Mouse (Mus musculus): ENCODE results near the gene Mecom. TPM values are rescaled to one million over a fixed set of nuclear protein-coding genes. Genes with fewer than 3 reads are reported as not detected.

Mecom gene
- polyA plus RNA-seq, 1 experiment from 2014 or later: 89.3 TPM

DNA sequence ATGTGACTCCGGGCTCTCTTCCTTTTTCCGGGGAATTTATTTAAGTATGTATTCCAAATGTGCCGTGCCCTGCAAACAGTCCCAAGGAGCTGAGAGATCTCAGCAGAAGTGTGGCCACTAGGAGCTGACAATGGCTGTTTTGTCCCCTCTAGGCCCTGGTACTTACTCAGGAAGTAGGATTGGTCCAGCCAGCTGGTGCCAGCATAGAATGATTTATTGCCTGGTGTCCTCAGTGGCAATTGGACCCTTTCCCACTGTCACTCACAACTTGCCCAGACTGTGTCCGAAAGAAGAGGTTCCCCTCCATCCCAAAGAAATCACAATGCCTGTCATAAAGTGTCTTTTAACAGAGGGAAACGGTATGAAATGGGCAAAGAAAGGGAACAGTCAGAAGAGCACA, 340.4 kb downstream of the Mecom start:
- Histone ChIP-seq H3K4me1 (ENCODE audit: control insufficient read depth, insufficient read depth, low read length) (no peaks in the 10 kb centered on the region; the same call in 1 of the 2 replicates), H3K27ac (ENCODE audit: low read depth, low read length) (no peak overlapping the region), H3K9ac (ENCODE audit: low read depth, low read length) (no peak overlapping the region), H3K4me3 (ENCODE audit: low read length) (no peak overlapping the region), H3K4me2 (replicated peaks; ENCODE audit: low read depth, low read length) (no peak overlapping the region), H3K36me3 (ENCODE audit: control insufficient read depth, insufficient read depth, low read length) (no peaks in the 10 kb centered on the region), H3K9me3 (ENCODE audit: control insufficient read depth, low read length) (no peaks in the 10 kb centered on the region), H3K27me3 (ENCODE audit: control insufficient read depth, insufficient read depth, low read length) (no peaks in the 10 kb centered on the region)
- 42% methylated on average over 5 of the region's 5 CpGs for WGBS
- no peak for ATAC-seq (ENCODE audit: low FRiP score, low TSS enrichment)

DNA sequence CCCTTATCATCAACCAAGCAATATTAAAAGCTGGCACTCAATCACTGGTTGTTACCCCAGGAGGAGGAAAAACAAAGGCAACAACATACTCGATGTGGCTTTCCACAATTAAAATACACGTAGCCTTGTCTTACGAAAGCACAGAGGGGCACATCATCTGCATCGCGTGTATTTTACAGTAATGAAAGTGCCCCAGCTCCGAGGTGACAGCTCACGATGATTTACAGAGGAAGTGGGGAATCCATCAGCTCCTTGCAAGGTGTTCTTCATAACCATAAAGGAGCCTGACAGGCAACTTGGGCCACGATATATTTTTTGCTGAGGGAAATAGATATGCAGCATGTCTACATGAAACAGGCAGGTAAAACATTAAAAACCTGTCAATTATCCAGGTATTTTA, 341.7 kb downstream of the Mecom start:
- no peak overlapping the region for H3K4me2 ChIP-seq (replicated peaks; ENCODE audit: low read depth, low read length)
- no peak overlapping the region for H3K4me3 ChIP-seq (ENCODE audit: low read length)
- no peaks in the 10 kb centered on the region for H3K27me3 ChIP-seq (ENCODE audit: control insufficient read depth, insufficient read depth, low read length)
- WGBS: 55% methylated on average over 8 of the region's 8 CpGs
- no peak for ATAC-seq (ENCODE audit: low FRiP score, low TSS enrichment)
- no peak overlapping the region for H3K27ac ChIP-seq (ENCODE audit: low read depth, low read length)
- no peaks in the 10 kb centered on the region for H3K9me3 ChIP-seq (ENCODE audit: control insufficient read depth, low read length)
- H3K9ac ChIP-seq (ENCODE audit: low read depth, low read length): no peak overlapping the region
- H3K4me1 ChIP-seq (ENCODE audit: control insufficient read depth, insufficient read depth, low read length): no peaks in the 10 kb centered on the region; the same call in 1 of the 2 replicates
- H3K36me3 ChIP-seq (ENCODE audit: control insufficient read depth, insufficient read depth, low read length): no peaks in the 10 kb centered on the region

DNA sequence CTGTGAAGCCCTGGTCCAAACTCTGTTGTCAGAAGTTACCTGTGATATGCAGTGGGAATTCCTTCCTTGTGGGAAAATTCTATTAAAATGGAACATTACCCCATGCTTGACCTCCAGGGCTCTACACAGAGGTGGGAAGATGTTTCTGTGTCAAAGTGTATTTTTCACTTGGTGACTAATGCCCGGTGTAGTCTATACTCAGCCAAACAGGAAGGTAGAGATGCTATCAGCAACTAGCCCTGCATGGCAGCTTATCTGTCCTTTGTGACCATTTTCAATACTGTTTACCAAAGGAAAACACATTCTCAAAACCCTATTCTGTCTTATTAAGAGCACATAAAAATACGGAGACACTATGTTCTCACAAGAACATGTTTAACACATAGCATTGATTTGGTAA, 344.0 kb downstream of the Mecom start:
- no peaks in the 10 kb centered on the region for H3K9me3 ChIP-seq (ENCODE audit: control insufficient read depth, low read length)
- no peak overlapping the region for H3K27ac ChIP-seq (ENCODE audit: low read depth, low read length)
- no peaks in the 10 kb centered on the region for H3K36me3 ChIP-seq (ENCODE audit: control insufficient read depth, insufficient read depth, low read length)
- no peaks in the 10 kb centered on the region for H3K27me3 ChIP-seq (ENCODE audit: control insufficient read depth, insufficient read depth, low read length)
- WGBS: 71% methylated on average over 2 of the region's 2 CpGs
- no peak overlapping the region for H3K4me3 ChIP-seq (ENCODE audit: low read length)
- no peak overlapping the region for H3K4me2 ChIP-seq (replicated peaks; ENCODE audit: low read depth, low read length)
- no peak overlapping the region for H3K9ac ChIP-seq (ENCODE audit: low read depth, low read length)
- no peak for ATAC-seq (ENCODE audit: low FRiP score, low TSS enrichment)
- H3K4me1 ChIP-seq (ENCODE audit: control insufficient read depth, insufficient read depth, low read length): no peaks in the 10 kb centered on the region; the same call in 1 of the 2 replicates

DNA sequence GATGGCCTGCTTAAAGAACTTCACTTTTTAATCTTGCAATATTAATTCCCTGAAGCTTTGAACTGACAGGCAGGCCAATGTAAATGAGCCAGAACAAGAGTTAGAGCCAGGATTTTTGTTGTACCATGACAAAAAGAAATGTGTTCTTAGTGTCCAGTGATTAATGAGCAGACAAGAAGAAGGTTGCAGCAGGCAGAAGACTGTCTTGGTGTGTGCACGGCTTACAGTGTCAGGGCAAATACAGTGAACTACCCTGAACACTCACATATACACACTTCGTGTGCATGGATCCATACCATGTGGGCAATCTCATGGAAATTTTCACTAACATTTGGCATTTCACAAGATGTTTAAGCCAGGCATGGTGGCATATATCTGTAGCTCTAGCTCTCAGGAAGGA, 349.0 kb downstream of the Mecom start:
- Histone ChIP-seq H3K9me3 (ENCODE audit: control insufficient read depth, low read length) (no peaks in the 10 kb centered on the region), H3K27ac (ENCODE audit: low read depth, low read length) (no peak overlapping the region), H3K9ac (ENCODE audit: low read depth, low read length) (no peak overlapping the region), H3K36me3 (ENCODE audit: control insufficient read depth, insufficient read depth, low read length) (no peaks in the 10 kb centered on the region), H3K4me3 (ENCODE audit: low read length) (no peak overlapping the region), H3K4me1 (ENCODE audit: control insufficient read depth, insufficient read depth, low read length) (no peaks in the 10 kb centered on the region), H3K27me3 (ENCODE audit: control insufficient read depth, insufficient read depth, low read length) (no peaks in the 10 kb centered on the region), H3K4me2 (replicated peaks; ENCODE audit: low read depth, low read length) (no peak overlapping the region)
- ATAC-seq (ENCODE audit: low FRiP score, low TSS enrichment): no peak
- 59% methylated on average over 2 of the region's 2 CpGs for WGBS

DNA sequence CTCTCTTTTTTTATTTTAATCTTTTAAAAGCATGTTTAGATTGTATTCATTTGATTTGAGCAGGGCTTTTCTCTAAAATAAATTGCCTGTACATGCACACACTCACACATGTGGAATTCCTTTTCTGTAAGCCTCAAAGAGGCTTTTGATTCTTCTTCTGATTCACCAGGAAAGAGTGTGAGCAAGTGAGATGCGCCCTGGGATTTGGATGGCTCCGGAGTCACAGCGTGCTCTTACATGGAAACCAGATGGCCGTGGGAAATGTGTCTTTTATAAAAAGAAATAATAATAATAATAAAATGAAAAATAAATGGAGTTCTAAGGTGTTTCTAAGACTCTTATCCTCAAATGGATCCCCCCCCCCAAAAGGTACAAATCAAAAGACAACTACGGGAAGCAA, 349.6 kb downstream of the Mecom start:
- WGBS: 85% methylated on average over 5 of the region's 5 CpGs
- no peak overlapping the region for H3K4me2 ChIP-seq (replicated peaks; ENCODE audit: low read depth, low read length)

DNA sequence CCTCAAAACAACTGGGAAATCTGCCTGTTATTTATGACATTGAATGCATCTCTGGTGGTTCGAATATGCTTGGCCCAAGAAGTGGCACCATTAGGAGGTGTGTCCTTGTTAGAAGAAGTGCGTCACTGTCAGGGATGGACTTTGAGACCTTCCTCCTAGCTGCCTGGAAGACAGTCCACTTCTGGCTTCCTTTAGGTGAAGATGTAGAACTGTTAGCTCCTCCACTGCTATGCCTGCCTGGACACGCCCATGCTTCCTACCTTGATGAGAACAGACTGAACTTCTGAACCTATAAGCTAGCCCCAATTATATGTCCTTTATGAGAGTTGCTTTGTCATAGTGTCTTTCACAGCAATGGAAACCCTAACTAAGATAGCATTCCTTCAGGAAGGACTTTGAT, 352.6 kb downstream of the Mecom start:
- Histone ChIP-seq H3K4me3 (ENCODE audit: low read length) (no peak overlapping the region), H3K27ac (ENCODE audit: low read depth, low read length) (no peak overlapping the region), H3K36me3 (ENCODE audit: control insufficient read depth, insufficient read depth, low read length) (no peaks in the 10 kb centered on the region), H3K4me1 (ENCODE audit: control insufficient read depth, insufficient read depth, low read length) (no peaks in the 10 kb centered on the region), H3K9ac (ENCODE audit: low read depth, low read length) (no peak overlapping the region), H3K27me3 (ENCODE audit: control insufficient read depth, insufficient read depth, low read length) (no peaks in the 10 kb centered on the region), H3K4me2 (replicated peaks; ENCODE audit: low read depth, low read length) (no peak overlapping the region), H3K9me3 (ENCODE audit: control insufficient read depth, low read length) (no peaks in the 10 kb centered on the region)
- no peak for ATAC-seq (ENCODE audit: low FRiP score, low TSS enrichment)
- 91% methylated on average over 3 of the region's 3 CpGs for WGBS

More for the DNA sequence above, 349.6 kb downstream of the Mecom start:
- Histone ChIP-seq H3K4me1 (ENCODE audit: control insufficient read depth, insufficient read depth, low read length) (no peaks in the 10 kb centered on the region), H3K36me3 (ENCODE audit: control insufficient read depth, insufficient read depth, low read length) (no peaks in the 10 kb centered on the region), H3K27ac (ENCODE audit: low read depth, low read length) (no peak overlapping the region), H3K9me3 (ENCODE audit: control insufficient read depth, low read length) (no peaks in the 10 kb centered on the region), H3K27me3 (ENCODE audit: control insufficient read depth, insufficient read depth, low read length) (no peaks in the 10 kb centered on the region), H3K9ac (ENCODE audit: low read depth, low read length) (no peak overlapping the region), H3K4me3 (ENCODE audit: low read length) (no peak overlapping the region)
- no peak for ATAC-seq (ENCODE audit: low FRiP score, low TSS enrichment)

DNA sequence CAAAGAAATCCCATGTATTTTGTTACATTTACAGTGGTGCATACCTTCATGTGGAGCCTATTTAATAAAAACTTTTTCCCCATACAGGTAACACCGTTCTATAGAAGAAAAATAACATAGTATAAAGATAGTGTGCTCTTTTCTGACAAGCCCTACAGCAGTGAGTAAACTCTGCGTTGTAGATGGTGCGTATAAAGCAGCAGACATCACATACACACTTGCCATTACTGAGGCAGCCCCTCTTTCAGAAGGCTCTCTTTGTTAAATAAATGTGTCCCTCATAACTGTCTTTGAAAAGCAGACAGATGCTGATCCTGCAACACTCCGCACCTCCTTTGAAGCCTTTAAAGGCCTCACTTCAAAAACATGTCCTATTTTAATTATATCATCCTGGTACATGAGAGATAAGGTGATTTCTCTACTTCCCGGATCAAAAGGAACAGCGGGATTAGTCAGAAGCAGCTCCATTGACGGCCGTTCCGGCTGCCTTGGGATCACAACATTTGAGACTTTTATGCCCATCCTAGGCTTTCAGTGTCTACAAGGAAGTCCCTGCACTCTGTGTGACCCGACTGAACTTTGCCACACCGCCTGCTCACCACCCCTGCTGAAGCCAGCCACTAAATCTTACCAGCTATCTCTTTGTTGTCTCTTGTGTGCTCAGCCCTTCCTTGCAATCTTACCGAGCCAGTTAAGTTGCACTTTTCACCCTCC, 355.4 kb downstream of the Mecom start:
- Histone ChIP-seq H3K9me3 (ENCODE audit: control insufficient read depth, low read length) (no peaks in the 10 kb centered on the region), H3K27ac (ENCODE audit: low read depth, low read length) (no peak overlapping the region), H3K4me1 (ENCODE audit: control insufficient read depth, insufficient read depth, low read length) (no peaks in the 10 kb centered on the region), H3K36me3 (ENCODE audit: control insufficient read depth, insufficient read depth, low read length) (no peaks in the 10 kb centered on the region), H3K4me3 (ENCODE audit: low read length) (no peak overlapping the region), H3K27me3 (ENCODE audit: control insufficient read depth, insufficient read depth, low read length) (no peaks in the 10 kb centered on the region), H3K9ac (ENCODE audit: low read depth, low read length) (no peak overlapping the region), H3K4me2 (replicated peaks; ENCODE audit: low read depth, low read length) (no peak overlapping the region)
- 31% methylated on average over 12 of the region's 12 CpGs for WGBS
- ATAC-seq (ENCODE audit: low FRiP score, low TSS enrichment): no peak

DNA sequence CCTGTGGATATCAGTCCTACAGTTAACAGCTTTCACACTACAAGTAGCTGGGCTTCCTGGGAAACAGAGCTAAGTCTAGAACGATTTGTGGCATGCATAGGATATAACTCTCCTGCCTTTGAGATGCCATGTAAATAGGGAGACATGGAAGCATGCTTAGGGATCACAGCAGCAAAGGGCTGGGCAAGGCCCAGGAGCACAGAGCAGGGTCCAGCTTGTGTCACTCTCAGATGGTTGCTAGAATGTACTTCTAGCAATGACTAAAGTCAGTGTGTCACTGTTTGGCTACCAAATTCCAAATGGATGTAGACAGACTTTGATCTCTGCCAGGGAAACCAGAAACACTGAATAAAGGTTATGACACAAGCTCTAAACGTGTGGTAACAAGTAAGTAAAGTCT, 358.5 kb downstream of the Mecom start:
- Histone ChIP-seq H3K9ac (ENCODE audit: low read depth, low read length) (no peak overlapping the region), H3K9me3 (ENCODE audit: control insufficient read depth, low read length) (no peaks in the 10 kb centered on the region), H3K27ac (ENCODE audit: low read depth, low read length) (no peak overlapping the region), H3K4me1 (ENCODE audit: control insufficient read depth, insufficient read depth, low read length) (no peaks in the 10 kb centered on the region), H3K4me2 (replicated peaks; ENCODE audit: low read depth, low read length) (no peak overlapping the region), H3K27me3 (ENCODE audit: control insufficient read depth, insufficient read depth, low read length) (no peaks in the 10 kb centered on the region), H3K36me3 (ENCODE audit: control insufficient read depth, insufficient read depth, low read length) (no peaks in the 10 kb centered on the region), H3K4me3 (ENCODE audit: low read length) (no peak overlapping the region)
- WGBS: 75% methylated on average over 2 of the region's 2 CpGs
- no peak for ATAC-seq (ENCODE audit: low FRiP score, low TSS enrichment)

DNA sequence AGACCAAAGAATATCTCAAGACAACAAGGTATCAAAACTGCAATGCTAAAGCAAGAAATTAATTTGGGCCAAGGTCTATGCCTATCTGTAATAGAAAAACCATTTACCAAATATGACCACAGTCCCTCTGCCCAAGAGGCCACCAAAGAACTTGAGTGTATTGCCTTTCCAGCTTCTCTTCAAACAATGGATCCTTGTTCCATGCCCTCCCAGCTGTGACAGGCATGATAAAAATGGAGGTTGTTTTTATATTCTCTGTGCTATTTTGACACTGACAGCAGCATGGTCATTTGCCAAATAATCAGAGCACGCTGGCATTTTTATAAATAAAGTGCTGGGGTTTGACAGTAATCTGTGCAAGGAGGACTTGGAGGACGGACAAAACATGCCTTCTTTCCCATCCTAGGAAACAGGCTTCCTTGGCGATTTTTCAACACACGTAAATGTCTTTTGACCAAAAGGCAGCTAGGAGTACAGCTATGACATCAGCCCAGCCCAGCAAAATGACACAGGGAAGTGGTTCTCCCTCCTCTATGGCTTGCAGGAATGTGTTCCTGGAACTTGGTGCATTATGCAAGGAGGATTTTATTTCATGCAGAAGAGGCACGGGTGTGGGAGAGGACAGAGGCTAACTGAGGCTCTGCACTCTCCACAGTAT, 359.9 kb downstream of the Mecom start:
- Histone ChIP-seq H3K27ac (ENCODE audit: low read depth, low read length) (no peak overlapping the region), H3K9ac (ENCODE audit: low read depth, low read length) (no peak overlapping the region), H3K4me2 (replicated peaks; ENCODE audit: low read depth, low read length) (no peak overlapping the region), H3K4me3 (ENCODE audit: low read length) (no peak overlapping the region), H3K36me3 (ENCODE audit: control insufficient read depth, insufficient read depth, low read length) (no peaks in the 10 kb centered on the region), H3K4me1 (ENCODE audit: control insufficient read depth, insufficient read depth, low read length) (no peaks in the 10 kb centered on the region), H3K9me3 (ENCODE audit: control insufficient read depth, low read length) (no peaks in the 10 kb centered on the region), H3K27me3 (ENCODE audit: control insufficient read depth, insufficient read depth, low read length) (no peaks in the 10 kb centered on the region)
- WGBS: 52% methylated on average over 5 of the region's 5 CpGs
- ATAC-seq (ENCODE audit: low FRiP score, low TSS enrichment): no peak

All from kidney, embryonic 14.5 days (tissue).